Mouse (Mus musculus) retina, embryonic 14.5 days (tissue): Measurements from ENCODE around the gene Nck2.
A peak's percentile ranks its signal among the peaks of the same experiment; 100 is the strongest.

ENCODE experiments used
- DNase-seq: peaks from one replicate; pipeline ENCODE4 v3.0.0-alpha.2; 2015; ENCODE audit warnings: low spot score

Nck2 gene

GRCm38 (mm10) chr1:43468978-43469377 is 24.6 kb downstream of the Nck2 start:
- DNase-seq, result no peak

DNA sequence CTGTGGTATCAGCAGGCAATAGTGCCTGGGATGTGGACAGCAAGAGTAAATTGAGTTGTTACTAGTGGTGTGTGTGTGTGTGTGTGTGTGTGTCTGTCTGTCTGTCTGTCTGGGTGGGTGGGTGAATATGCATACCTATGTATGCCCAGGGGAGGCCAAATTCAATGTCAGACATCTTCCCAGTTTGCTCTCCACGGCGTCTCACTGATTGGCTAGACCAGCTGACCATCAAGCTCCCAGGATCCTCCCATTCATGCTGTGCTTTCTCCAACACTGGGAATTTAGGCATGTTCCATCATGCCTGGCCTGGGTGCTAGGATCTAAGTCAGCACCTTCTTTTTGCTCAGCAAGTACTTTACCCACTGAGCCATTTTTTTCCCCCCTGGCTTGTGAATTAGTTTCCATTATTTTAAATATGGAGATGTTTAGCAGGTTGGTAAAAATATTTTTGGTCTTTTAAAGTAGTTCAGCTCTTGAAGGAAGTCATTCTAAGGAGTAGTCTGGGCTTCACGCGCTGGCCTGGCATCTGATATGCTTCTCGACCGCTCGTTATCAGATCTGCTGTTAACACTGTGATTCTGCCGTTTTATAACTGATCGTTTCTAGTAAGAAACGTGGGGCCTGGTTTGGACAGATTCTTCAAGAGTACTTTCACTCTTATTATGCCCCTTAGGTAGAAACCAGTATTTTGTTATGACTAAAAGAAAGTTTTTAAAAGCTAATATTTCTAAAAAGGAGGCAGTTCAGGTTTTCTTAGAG is 26.2 kb downstream of the Nck2 start:
- no peak for DNase-seq

DNA sequence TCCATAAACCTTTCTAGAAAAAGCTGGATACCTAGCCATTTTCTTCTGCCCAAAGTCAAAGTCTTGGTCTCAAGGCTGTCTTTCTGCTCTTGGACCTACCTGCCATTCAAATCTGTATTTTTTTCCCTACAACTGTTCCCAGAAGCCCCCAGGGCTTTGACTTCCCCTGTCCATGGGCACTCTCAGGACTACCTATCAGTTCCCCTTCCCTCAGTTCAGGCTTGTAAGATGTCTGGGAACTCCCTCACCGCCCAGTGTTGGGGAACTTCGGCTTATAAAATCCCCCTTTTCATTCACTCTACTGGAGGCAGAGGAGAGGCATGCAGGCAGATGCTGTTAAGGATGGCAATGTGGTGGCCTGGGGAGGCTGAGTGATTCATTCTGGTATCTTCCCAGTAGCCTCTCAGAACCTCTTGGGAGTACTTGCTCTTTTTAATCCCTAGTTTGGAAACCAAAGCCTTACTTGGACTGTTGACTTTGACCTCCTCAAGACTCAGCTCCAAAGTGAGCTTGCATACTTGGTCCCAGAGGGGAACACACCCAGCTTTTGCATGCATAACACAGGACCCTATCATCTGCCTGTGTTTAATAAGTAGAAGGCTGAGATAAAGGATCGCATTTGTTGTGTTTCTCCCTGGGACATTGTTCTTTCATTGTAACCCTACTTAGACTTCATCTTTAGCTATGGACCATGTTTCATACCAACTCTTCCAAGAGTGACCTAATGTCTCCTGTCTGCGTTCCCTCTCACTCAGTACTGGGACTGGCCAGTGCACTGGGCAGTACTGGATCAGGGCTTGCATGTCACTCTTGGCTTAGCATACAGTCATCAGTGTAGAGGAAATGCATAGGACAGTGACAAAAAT is 27.0 kb downstream of the Nck2 start:
- no peak for DNase-seq

DNA sequence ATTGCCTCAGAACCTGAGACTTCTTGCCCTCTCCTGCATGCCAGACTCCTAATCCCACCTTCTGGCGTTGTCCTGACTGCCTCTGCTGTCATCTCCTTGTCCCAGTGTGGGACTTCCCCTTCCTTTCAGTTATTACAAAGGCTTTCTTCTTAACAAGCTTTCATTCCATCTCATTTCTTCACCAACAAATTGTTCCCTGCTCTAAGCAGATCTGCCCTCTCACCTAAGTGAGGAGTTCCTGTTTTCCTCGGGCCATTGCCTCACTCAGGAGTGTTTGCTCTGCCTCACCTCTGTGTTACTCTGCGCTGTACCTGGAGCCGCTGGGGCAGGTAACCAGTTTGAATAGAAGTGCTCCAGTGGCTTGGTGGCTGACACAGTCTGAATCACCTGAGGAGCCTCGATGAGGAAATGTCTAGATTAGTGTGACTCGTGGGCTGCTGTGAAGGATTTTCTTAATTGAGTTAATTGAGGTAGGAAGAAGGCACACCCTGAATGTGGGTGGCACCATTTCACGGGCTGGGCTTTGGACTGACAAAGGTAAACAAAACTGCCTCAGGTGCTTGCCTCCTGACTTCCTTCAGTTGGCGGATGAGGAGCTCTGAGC is 27.8 kb downstream of the Nck2 start:
- no peak for DNase-seq

DNA sequence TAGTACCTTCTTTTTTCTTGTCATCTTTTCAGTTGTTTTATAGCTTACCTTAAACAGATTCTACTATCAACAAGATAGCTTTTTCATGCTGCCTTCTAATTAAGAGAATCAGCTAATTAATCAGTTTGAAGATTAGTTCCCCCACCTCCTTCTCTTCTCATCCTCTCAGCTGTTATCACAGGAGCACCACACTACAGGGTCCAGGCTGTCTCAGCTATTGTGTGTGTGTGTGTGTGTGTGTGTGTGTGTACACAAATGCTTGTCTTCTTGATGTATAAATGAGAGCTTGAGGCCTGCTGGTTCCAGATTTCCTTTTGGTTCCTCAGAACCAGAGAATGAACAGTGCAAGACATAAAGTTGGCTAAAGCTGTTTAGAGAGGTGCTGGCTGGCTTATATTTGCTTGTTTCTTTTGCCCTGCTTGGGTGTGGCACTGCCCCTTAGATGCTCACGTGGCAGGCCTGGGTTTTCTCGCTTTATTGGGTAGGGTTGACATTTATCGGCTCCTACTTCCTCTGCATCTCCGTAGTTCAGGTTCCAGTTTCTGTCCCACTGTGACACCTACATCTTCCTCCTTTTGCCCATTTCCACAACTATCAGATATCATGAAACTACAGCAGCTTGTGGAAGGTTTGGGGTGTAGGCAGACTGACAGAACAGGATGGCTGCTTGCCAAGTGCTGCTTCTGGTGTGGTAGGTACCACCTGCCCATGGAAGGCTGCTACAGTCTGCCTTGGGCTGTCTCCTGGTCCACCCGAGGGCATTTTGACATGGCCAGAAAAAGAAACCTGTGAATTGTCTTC is 29.6 kb downstream of the Nck2 start:
- no peak for DNase-seq

- no peak for DNase-seq
These were observed 30.4 kb downstream of the Nck2 start for GRCm38 (mm10) chr1:43474535-43475409.

DNA sequence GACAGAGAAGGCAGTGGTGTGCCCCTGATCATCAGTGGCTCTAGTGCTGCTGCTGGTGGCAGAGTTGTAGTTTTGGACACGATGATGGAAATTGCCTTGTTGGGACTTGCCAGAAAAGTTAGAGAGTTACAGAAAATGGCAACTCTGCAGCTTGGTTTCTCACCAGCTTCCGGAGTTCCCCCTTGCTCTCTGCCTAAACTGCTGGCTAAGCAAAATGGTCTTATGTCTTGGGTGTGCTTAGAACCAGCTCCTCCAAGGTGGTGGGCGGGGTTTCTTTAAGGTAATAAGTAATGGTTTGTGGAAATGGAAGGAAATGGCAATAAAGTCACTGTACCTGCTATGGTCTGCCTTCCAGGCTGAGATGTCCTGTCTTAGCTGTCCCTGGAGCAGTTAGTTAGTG is 33.6 kb downstream of the Nck2 start:
- no peak for DNase-seq

- peak; percentile 47 for DNase-seq
These were observed 40.8 kb downstream of the Nck2 start for GRCm38 (mm10) chr1:43485204-43485603.

GRCm38 (mm10) chr1:43486500-43486899 is 42.1 kb downstream of the Nck2 start:
- no peak for DNase-seq

DNA sequence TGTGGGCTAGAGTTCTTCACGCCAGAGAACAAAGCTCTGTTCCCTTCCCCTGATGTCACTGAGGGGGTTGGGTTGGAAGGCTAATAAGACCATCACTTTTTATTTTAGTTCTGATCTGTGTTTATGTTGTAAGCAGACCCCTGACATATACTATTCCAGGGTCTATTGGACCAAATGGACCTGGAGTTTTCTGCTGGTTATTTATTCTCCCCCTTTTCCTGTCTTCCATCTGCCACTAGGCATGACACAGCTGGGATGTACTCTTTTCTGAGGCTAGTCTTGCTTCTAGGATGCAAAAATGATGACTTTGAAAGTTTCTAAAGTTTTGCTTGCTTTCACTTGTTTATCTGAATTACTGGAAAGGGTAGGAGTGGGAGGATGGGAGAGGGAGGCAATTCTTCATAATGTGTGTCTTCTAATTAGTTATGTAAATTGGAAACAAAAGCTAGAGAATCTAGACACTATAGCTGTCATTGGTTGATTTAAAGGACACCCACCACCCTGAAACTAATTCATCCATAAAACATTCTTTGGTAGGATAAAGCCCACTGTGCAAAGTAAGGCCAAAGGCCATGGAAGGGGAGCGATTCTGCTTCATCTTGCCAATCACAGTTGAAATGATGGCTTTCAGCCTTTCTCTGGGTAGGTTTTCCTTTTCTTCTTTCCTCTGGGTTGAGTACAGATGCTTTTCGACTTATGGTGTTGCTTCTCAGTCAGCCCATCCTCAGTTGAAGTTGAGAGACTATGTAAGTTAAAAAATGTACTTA is 42.8 kb downstream of the Nck2 start:
- DNase-seq, result no peak

DNA sequence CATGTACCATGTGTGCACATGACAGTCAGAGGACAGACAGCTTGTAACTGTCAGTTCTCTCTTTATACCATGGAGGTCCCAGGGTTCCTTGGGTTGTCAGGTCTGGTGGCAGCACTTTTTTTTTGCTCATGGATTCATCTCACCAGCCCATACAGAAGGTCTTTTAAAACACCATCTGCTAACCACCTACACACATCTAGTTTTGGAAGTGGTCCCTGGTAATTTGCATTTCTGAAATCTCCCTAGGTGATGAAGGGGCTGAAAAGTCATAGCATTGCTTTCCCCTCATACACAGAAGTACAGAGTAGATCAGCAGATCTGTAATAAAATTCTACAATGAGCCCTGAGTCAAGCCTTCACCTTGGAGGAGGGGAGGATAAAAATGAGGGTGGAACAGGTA is 44.9 kb downstream of the Nck2 start:
- no peak for DNase-seq

DNA sequence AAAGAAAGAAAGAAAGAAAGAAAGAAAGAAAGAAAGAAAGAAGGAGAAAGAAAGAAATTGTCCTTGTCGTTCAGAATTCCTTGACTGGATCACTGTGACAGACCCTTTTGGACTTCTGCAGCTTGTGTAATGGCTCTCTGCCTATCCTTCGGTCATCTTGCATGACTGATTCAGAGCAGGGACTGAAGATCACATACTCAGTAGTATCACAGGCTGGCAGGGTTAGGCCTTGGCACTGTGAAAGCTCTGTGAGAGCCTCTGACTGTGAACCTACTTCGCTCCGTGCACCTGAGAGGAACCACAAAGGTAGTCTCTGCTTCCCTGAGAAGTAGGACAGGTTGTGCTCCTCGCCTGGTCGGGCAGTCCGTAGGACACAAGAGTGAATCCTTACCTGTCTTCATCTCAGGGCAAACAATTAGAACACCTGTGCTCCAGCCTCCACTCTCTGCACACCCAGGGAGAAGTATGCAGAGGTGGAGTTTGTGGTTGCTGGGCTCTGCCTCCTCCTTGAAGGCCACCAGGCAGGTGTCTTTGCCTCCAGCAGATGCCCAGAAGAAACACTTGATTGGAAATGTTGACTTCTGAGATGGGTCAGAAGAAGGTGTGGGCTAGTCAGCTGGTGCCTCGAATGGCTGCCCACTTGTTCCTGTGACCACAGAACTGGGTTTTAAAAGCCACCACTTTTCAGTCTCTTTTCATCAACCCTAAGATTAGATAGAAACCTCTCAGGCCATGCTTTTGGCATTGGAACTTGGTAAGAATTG is 47.3 kb downstream of the Nck2 start:
- DNase-seq, result no peak

DNA sequence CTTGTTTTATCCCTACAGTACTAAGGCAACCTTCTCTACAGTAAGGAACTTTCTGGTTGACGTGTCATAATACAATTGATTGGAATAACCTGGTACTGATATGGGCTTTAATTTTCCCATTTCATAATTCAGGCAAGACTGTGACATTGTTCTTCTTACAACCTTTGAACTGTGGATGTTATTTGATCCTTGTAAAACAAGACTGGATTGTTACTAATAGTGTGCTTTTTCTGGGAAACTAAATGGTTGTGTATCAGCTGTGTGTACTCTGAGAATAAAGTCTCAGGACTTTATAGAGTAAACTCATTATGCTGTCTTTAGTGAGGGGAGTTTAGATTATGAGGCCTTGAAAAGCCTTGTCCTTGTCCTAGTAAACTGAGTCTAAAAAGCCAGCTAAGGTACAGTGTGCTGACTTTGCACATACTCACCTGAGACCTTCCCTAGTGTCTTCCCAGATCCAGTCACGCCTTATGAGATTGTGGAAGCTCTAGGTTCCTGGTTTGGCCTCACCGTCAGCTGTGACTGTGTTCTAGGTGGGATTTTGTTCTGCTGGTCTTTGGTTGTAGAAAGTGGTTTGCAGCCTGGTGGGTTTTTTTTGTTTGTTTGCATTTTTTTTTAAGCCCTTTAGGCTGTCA is 48.5 kb downstream of the Nck2 start:
- DNase-seq, result no peak

- DNase-seq, result no peak
These were observed 51.7 kb downstream of the Nck2 start for GRCm38 (mm10) chr1:43496051-43496450.

GRCm38 (mm10) chr1:43496993-43497392 is 52.6 kb downstream of the Nck2 start:
- DNase-seq, result no peak

- no peak for DNase-seq
These were observed 53.6 kb downstream of the Nck2 start for GRCm38 (mm10) chr1:43497951-43498350.

DNA sequence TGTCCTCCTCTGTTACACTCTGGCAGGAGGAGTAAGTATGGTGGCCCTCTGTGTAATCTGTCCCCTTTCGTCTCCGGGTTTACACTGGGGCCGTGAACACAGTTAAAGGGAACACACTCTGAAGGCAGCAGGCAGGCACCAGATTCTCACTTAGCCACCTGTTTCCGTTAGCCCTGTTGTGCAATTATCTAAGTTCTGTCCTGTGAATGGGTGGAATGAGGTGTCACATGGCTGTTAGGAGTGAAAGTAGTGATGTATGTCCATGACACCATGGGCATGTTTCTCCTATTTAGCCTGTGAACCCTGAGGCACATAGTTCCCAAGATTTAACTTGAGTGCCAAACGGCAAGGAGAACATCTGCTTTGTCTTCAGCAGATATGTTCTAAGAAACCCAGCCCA is 55.7 kb downstream of the Nck2 start:
- DNase-seq, result no peak

DNA sequence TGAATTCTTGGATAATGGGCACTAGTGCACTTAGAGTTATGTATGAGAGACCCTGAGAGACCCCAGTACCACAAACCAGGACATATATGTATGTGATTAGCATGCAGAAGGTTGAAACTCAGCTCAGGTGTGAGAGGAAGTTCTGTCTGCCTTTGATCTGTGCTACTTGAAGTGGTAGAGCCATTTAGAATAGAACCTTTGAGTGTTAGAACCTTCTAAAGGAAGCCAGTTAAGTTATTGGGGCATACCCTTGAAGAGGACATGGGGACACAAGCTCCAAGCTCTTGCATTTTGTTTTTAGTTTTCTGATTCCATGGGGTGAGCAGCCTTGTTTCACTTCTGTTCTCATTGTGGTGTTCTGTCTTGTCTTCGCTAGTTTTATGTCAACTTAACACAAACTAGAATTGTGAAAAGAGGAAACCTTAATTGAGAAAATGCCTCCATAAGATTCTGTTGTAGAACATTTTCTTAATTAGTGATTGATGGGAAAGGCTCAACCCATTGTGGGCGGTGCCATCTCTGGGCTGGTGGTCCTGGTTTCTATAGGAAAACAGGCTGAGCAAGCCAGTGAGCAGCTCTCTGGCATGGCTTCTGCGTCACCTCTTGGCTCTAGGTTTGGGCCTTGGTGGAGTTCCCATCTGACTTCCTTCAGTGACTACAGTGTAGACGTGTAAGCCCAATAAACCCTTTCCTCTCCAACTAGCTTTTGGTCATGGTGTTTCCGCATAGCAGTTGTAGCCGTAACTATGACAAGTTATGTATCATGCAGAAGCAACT is 57.0 kb downstream of the Nck2 start:
- no peak for DNase-seq
